Comparison of ENCODE assay signal across 9 mouse cellular contexts in genomic region chr1:132541824-132542599, GRCm38 (mm10). TPM values are rescaled to one million over a fixed set of nuclear protein-coding genes. Genes with fewer than 3 reads are reported as not detected.
A peak's percentile ranks its signal among the peaks of the same experiment; 100 is the strongest.
DNase-seq lines count a peak whose midpoint lies in the region; ATAC-seq lines count a peak whose summit lies in the region.
"Had no signal": no experiment of that assay in that cellular context is flagged by ENCODE, and none has a peak within 500 bp of the region (broad histone marks: within the 10 kb centered on the region; RNA-seq: fewer than 3 reads in every experiment).

No protein-coding gene starts in this region.

- no peak for DNase-seq in neural tube, embryonic 11.5 days (ENCODE audit: low spot score)
- no peak for DNase-seq in neural tube, embryonic 10.5 days (ENCODE audit: extremely low spot score, low spot score)
- no peak for DNase-seq in urinary bladder, adult 18-20 months (ENCODE audit: low spot score in 2 of 2)
- DNase-seq in embryo, embryonic 10 days (ENCODE audit: low spot score): no peak
- no peak for DNase-seq in layer of hippocampus, postnatal 36 days

- WGBS in neural tube, embryonic 11.5 days: 18% methylated on average over 5 of the region's 5 CpGs
- WGBS in forebrain, embryonic 12.5 days: 13% methylated on average over 5 of the region's 5 CpGs
- WGBS in limb, embryonic 12.5 days: 11% methylated on average over 5 of the region's 5 CpGs

- peak overlapping the region; percentile 39 for H3K4me3 ChIP-seq in neural tube, embryonic 11.5 days (ENCODE audit: low read depth, low read length)
- peak overlapping the region; percentile 46 for H3K4me3 ChIP-seq in forebrain, embryonic 12.5 days (replicated peaks)
- peak overlapping the region; percentile 35 for H3K4me3 ChIP-seq in limb, embryonic 12.5 days (replicated peaks)

- 0 out of 2 replicates have a peak overlapping the region, but pooled peaks have one; percentile 40 for H3K27ac ChIP-seq in neural tube, embryonic 11.5 days (ENCODE audit: low read depth, low read length)
- H3K27ac ChIP-seq in forebrain, embryonic 12.5 days: peak overlapping the region; percentile 57; the same call in 1 of the 2 replicates
- H3K27ac ChIP-seq in limb, embryonic 12.5 days: no peak overlapping the region

- H3K4me2 ChIP-seq in neural tube, embryonic 11.5 days (ENCODE audit: low read depth): peak overlapping the region; percentile 50
- peak overlapping the region; percentile 71 for H3K4me2 ChIP-seq in forebrain, embryonic 12.5 days
- peak overlapping the region; percentile 61 for H3K4me2 ChIP-seq in limb, embryonic 12.5 days

- no peaks in the 10 kb centered on the region for H3K9me3 ChIP-seq in neural tube, embryonic 11.5 days (ENCODE audit: control insufficient read depth, low read length)
- no peaks in the 10 kb centered on the region for H3K9me3 ChIP-seq in forebrain, embryonic 12.5 days
- no peaks in the 10 kb centered on the region for H3K9me3 ChIP-seq in limb, embryonic 12.5 days

- H3K27me3 ChIP-seq in neural tube, embryonic 11.5 days (ENCODE audit: control insufficient read depth, insufficient read depth, low read length): peaks cover 21% of the 10 kb centered on the region
- H3K27me3 ChIP-seq in forebrain, embryonic 12.5 days: peaks cover 60% of the 10 kb centered on the region
- peaks cover 91% of the 10 kb centered on the region for H3K27me3 ChIP-seq in limb, embryonic 12.5 days

- no peaks in the 10 kb centered on the region for H3K36me3 ChIP-seq in neural tube, embryonic 11.5 days (ENCODE audit: control insufficient read depth, insufficient read depth, low read length)
- H3K36me3 ChIP-seq in forebrain, embryonic 12.5 days (replicated peaks): no peaks in the 10 kb centered on the region
- no peaks in the 10 kb centered on the region for H3K36me3 ChIP-seq in limb, embryonic 12.5 days

- no peak for ATAC-seq in neural tube, embryonic 11.5 days (ENCODE audit: insufficient read depth, low FRiP score, low TSS enrichment)
- no peak for ATAC-seq in forebrain, embryonic 12.5 days (ENCODE audit: low FRiP score)
- ATAC-seq in limb, embryonic 12.5 days (ENCODE audit: insufficient number of reproducible peaks, insufficient read depth, low FRiP score, low TSS enrichment, low read depth): peak; percentile 22; the same call in 1 of the 2 replicates
- ATAC-seq: Patski had no signal

- H3K9ac ChIP-seq in neural tube, embryonic 11.5 days (ENCODE audit: low read length): peak overlapping the region; percentile 53
- peak overlapping the region; percentile 59 for H3K9ac ChIP-seq in forebrain, embryonic 12.5 days
- H3K9ac ChIP-seq in limb, embryonic 12.5 days (replicated peaks): 0 out of 2 replicates have a peak overlapping the region, but pooled peaks have one; percentile 18

- H3K4me1 ChIP-seq in neural tube, embryonic 11.5 days (ENCODE audit: control insufficient read depth, insufficient read depth, low read length): no peaks in the 10 kb centered on the region
- peaks cover 48% of the 10 kb centered on the region for H3K4me1 ChIP-seq in forebrain, embryonic 12.5 days
- peaks cover 27% of the 10 kb centered on the region for H3K4me1 ChIP-seq in limb, embryonic 12.5 days (replicated peaks)

RNA-seq across cellular contexts. Expression of gene Cntn2, which starts 1.0 kb away (rescaled TPM):
- polyA plus RNA-seq in neural tube, embryonic 11.5 days (2014; fragmentation: Nextera tagmentation; extraction: Ambion mirVana): 53.2 and 59.9 TPM in 2 replicates
- 37.0 and 37.5 TPM in 2 replicates for polyA plus RNA-seq in forebrain, embryonic 12.5 days (2016; fragmentation: Nextera tagmentation; extraction: Ambion mirVana)
- 0.76 and 2.1 TPM in 2 replicates for polyA plus RNA-seq in limb, embryonic 12.5 days (2016; fragmentation: Nextera tagmentation; extraction: Ambion mirVana)
- 10 to 100 TPM; 71.6 to 85.6 TPM for total RNA-seq in layer of hippocampus, postnatal 36 days (2021)
- total RNA-seq: common myeloid progenitor, adult 5-6 weeks had no signal

RNA-seq across cellular contexts. Expression of gene Tmem81, which starts 36.0 kb away (rescaled TPM):
- 1.4 and 1.8 TPM in 2 replicates for polyA plus RNA-seq in neural tube, embryonic 11.5 days (2014; fragmentation: Nextera tagmentation; extraction: Ambion mirVana)
- 1.4 and 1.6 TPM in 2 replicates for polyA plus RNA-seq in forebrain, embryonic 12.5 days (2016; fragmentation: Nextera tagmentation; extraction: Ambion mirVana)
- 2.1 and 2.2 TPM in 2 replicates for polyA plus RNA-seq in limb, embryonic 12.5 days (2016; fragmentation: Nextera tagmentation; extraction: Ambion mirVana)
- 1 to 10 TPM; 5.1 to 7.3 TPM for total RNA-seq in layer of hippocampus, postnatal 36 days (2021)

Comparison
In these comparisons a context has a peak if more than half of its experiments do, and no peak if none do; other contexts are left out.
1. RNA of gene Cntn2, which starts 1.0 kb away (polyA plus RNA-seq): 53.2 to 59.9 TPM in neural tube, embryonic 11.5 days and 37.0 to 37.5 TPM in forebrain, embryonic 12.5 days; 0.76 to 2.1 TPM in limb, embryonic 12.5 days; every median in the first group is over 10 times any median in the second.
2. Peak in every context shown above with its lines, with median percentiles within 50 percentile points of each other: H3K4me2 ChIP-seq, H3K4me3 ChIP-seq and H3K9ac ChIP-seq.